Mouse (Mus musculus) embryonic facial prominence, embryonic 15.5 days (tissue): Measurements from ENCODE around the gene Mcmbp. TPM values are rescaled to one million over a fixed set of nuclear protein-coding genes. Genes with fewer than 3 reads are reported as not detected.
"Not testable (repeated sequence)": the region's sequence is repeated elsewhere in the genome, so short reads cannot be mapped to it uniquely, and the experiment has no call there.

Source experiments
- ATAC-seq: fragments of 200-750 bp; cut with Nextera tagmentation; 2 replicates; pipeline ENCODE4 v1.8.0; 2017; ENCODE audit warnings: low read depth, moderate TSS enrichment; ENCODE audit not compliant: insufficient number of reproducible peaks, low FRiP score, low TSS enrichment
- H3K27ac ChIP-seq: fragments of 300-500 bp; sonication (generic); replicated peaks from 2 replicates; pipeline ENCODE4 v1.5.1; 2015; ENCODE audit warnings: mild to moderate bottlenecking, inconsistent platforms
- H3K27me3 ChIP-seq: fragments of 300-500 bp; sonication (generic); 2 replicates; pipeline ENCODE4 v1.6.1; 2015; ENCODE audit warnings: inconsistent platforms
- H3K36me3 ChIP-seq: fragments of 300-500 bp; sonication (generic); 2 replicates; pipeline ENCODE4 v1.6.1; 2015; ENCODE audit warnings: mild to moderate bottlenecking, inconsistent platforms
- H3K4me1 ChIP-seq: fragments of 300-500 bp; sonication (generic); 2 replicates; pipeline ENCODE4 v1.6.1; 2015; ENCODE audit warnings: inconsistent platforms
- H3K4me2 ChIP-seq: fragments of 300-500 bp; sonication (generic); replicated peaks from 2 replicates; pipeline ENCODE4 v1.6.1; 2015; ENCODE audit warnings: mild to moderate bottlenecking, inconsistent platforms
- H3K4me3 ChIP-seq: fragments of 300-500 bp; sonication (generic); replicated peaks from 2 replicates; pipeline ENCODE4 v1.5.1; 2015; ENCODE audit warnings: mild to moderate bottlenecking, inconsistent platforms
- H3K9ac ChIP-seq: fragments of 300-500 bp; sonication (generic); 2 replicates; pipeline ENCODE4 v1.6.1; 2015; ENCODE audit warnings: inconsistent platforms
- H3K9me3 ChIP-seq: fragments of 300-500 bp; sonication (generic); replicated peaks from 2 replicates; pipeline ENCODE4 v1.6.1; 2016; ENCODE audit warnings: inconsistent platforms
- WGBS: fragments of 180-500 bp; shearing (Covaris S2); methylation state at CpG from one replicate; pipeline ENCODE4 v1.1.7; 2015; 5-methylcytosine and 5-hydroxymethylcytosine counted together
- polyA plus RNA-seq: library from polyadenylated mRNA; unstranded; fragments of >200 nt; fragmentation: Nextera tagmentation; extraction: Ambion mirVana; gene quantifications from 2 replicates; pipeline ENCODE4 v1.2.1, GENCODE M21; 2015

Mcmbp gene
- polyA plus RNA-seq, 1 experiment from 2014 or later, result 54.5 TPM

DNA sequence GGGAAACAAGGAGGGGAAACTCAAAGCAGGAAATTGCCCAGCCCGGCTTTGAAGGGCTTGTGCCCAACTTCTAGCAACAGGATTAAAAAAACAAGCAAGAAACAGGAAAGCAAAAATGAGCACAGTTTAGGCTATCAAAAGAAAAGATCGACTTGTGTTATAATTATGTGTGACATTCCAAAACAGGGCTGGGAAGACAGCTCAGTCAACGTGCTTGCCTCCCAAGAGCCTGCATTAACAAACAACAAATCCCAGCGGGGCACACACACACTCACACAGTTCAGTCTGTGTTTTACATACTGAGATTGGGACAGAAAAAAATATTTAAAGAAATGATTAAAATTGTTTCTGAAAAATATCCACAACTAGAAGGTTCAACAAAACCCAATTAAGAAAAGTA, 22.3 kb downstream of the Mcmbp start:
- Histone ChIP-seq H3K4me1 (no peaks in the 10 kb centered on the region), H3K4me2 (no peak overlapping the region), H3K27ac (no peak overlapping the region), H3K9ac (no peak overlapping the region), H3K27me3 (no peaks in the 10 kb centered on the region), H3K36me3 (peaks cover 83% of the 10 kb centered on the region), H3K4me3 (no peak overlapping the region), H3K9me3 (no peaks in the 10 kb centered on the region)
- no peak for ATAC-seq
- WGBS, result 63% methylated on average over 4 of the region's 4 CpGs

GRCm38 (mm10) chr7:128705735-128706134, 34.6 kb downstream of the Mcmbp start:
- 28% methylated on average over 4 of the region's 4 CpGs for WGBS
- peaks cover 93% of the 10 kb centered on the region for H3K36me3 ChIP-seq
- ATAC-seq, result peak; percentile 67
- H3K9ac ChIP-seq, result no peak overlapping the region
- no peaks in the 10 kb centered on the region for H3K27me3 ChIP-seq
- H3K27ac ChIP-seq, result no peak overlapping the region
- no peaks in the 10 kb centered on the region for H3K9me3 ChIP-seq
- H3K4me1 ChIP-seq, result no peaks in the 10 kb centered on the region
- no peak overlapping the region for H3K4me3 ChIP-seq
- H3K4me2 ChIP-seq, result no peak overlapping the region

DNA sequence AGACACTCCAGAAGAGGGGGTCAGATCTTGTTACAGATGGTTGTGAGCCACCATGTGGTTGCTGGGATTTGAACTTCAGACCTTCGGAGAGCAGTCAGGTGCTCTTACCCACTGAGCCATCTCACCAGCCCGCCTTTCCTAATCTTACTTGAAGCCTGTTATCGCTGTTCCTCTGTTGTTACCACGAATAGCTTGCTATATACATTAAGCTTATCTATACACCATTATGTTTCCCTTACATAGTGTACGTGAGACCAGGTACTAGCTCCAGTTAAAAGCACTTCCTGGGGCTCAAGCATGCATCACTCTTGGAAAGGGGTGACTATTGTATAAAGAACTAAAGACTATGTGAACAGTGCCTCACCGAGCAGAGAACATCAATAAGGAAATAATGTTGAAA, 40.3 kb downstream of the Mcmbp start:
- H3K27ac ChIP-seq, H3K4me2 ChIP-seq, H3K4me3 ChIP-seq, ATAC-seq, H3K9ac ChIP-seq, H3K4me1 ChIP-seq, H3K27me3 ChIP-seq, H3K9me3 ChIP-seq: not testable (repeated sequence)
- H3K36me3 ChIP-seq, result peaks cover 73% of the 10 kb centered on the region
- WGBS, result 91% methylated on average over 6 of the region's 6 CpGs

DNA sequence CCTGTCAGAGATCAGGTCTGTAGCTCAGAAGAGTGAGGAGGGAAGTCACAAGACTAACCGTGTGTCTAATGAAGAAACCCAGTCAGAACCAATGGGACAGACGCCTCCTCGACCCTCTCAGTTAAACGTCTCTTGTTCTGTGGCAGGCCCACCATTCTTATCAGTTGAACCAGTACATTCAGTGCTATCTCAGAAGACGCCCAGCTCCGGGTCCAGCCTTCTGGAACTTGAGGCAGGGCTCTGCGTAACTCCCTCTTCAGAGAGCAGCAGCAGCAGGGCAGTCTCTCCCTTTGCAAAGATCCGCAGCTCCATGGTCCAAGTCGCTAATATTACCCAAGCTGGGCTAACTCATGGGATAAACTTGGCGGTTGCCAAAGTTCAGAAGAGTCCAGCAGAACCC, 45.4 kb downstream of the Mcmbp start:
- Histone ChIP-seq H3K4me3 (no peak overlapping the region), H3K27ac (no peak overlapping the region), H3K4me1 (no peaks in the 10 kb centered on the region), H3K9ac (no peak overlapping the region), H3K36me3 (peaks cover 55% of the 10 kb centered on the region), H3K27me3 (no peaks in the 10 kb centered on the region), H3K9me3 (no peaks in the 10 kb centered on the region), H3K4me2 (no peak overlapping the region)
- no peak for ATAC-seq
- WGBS, result 91% methylated on average over 10 of the region's 10 CpGs

- H3K4me3 ChIP-seq, result no peak overlapping the region
- WGBS, result 90% methylated on average over 7 of the region's 7 CpGs
- no peak overlapping the region for H3K9ac ChIP-seq
- peaks cover 45% of the 10 kb centered on the region for H3K36me3 ChIP-seq
- no peaks in the 10 kb centered on the region for H3K4me1 ChIP-seq
- H3K27me3 ChIP-seq, result no peaks in the 10 kb centered on the region
- H3K9me3 ChIP-seq, result peaks cover 7% of the 10 kb centered on the region; the same call in 1 of the 2 replicates
- H3K4me2 ChIP-seq, result no peak overlapping the region
- ATAC-seq, result no peak
- H3K27ac ChIP-seq, result no peak overlapping the region
Measured at GRCm38 (mm10) chr7:128692163-128692562, 48.1 kb downstream of the Mcmbp start.

DNA sequence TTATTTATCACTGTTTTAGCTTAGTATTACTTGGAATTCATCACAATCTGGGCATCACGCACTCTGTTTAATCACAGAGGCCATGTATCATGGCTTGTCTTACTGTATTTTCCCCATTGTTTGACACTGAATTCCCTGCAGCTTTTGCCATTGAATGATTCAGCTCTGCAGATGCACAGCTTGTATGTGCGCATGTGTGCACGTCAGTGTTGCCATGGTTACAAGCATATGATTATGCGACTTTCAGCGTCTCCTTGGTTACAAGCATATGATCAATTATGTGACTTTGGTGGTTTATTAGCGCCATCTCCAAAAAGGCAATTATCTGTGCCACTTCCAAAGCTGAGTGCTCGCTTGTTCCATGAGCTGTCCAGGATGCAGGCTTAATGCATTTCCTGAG, 49.5 kb downstream of the Mcmbp start:
- no peaks in the 10 kb centered on the region for H3K4me1 ChIP-seq
- peaks cover 53% of the 10 kb centered on the region for H3K36me3 ChIP-seq
- 58% methylated on average over 7 of the region's 7 CpGs for WGBS
- no peak overlapping the region for H3K27ac ChIP-seq
- no peaks in the 10 kb centered on the region for H3K27me3 ChIP-seq
- no peak for ATAC-seq
- no peak overlapping the region for H3K9ac ChIP-seq
- no peak overlapping the region for H3K4me3 ChIP-seq
- H3K9me3 ChIP-seq, result peaks cover 7% of the 10 kb centered on the region; the same call in 1 of the 2 replicates
- H3K4me2 ChIP-seq, result no peak overlapping the region

DNA sequence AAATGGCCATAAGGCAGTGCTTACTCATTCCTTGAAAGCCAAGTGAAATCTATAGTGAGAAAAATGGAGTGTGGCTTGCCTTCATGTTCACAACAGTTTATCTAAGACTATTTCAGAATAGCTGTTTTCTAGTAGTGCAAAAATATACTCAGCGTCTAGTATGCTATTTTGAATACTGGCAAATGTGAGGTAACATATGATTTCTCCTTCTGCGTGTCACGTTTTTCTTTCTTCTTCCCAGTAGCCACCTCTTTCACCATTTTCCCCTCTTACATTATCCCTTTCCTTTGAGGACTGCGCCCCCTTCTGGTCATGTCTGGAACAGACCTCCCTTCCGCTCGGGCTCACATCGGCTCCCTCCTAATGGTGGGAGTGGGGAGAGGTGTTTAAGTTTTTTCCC, 50.2 kb downstream of the Mcmbp start:
- Histone ChIP-seq H3K4me3 (no peak overlapping the region), H3K36me3 (peaks cover 58% of the 10 kb centered on the region), H3K9ac (no peak overlapping the region), H3K4me1 (no peaks in the 10 kb centered on the region), H3K27ac (no peak overlapping the region), H3K27me3 (no peaks in the 10 kb centered on the region), H3K9me3 (peaks cover 7% of the 10 kb centered on the region; the same call in 1 of the 2 replicates), H3K4me2 (no peak overlapping the region)
- no peak; the same call in 1 of the 2 replicates for ATAC-seq
- WGBS, result 9% methylated on average over 7 of the region's 7 CpGs

- Histone ChIP-seq H3K27me3 (no peaks in the 10 kb centered on the region), H3K27ac (no peak overlapping the region), H3K9ac (no peak overlapping the region), H3K4me1 (no peaks in the 10 kb centered on the region), H3K36me3 (peaks cover 58% of the 10 kb centered on the region), H3K4me2 (no peak overlapping the region), H3K9me3 (peaks cover 7% of the 10 kb centered on the region; the same call in 1 of the 2 replicates), H3K4me3 (no peak overlapping the region)
- no peak for ATAC-seq
- 77% methylated on average over 8 of the region's 8 CpGs for WGBS
Measured at GRCm38 (mm10) chr7:128689347-128689746, 50.9 kb downstream of the Mcmbp start.

DNA sequence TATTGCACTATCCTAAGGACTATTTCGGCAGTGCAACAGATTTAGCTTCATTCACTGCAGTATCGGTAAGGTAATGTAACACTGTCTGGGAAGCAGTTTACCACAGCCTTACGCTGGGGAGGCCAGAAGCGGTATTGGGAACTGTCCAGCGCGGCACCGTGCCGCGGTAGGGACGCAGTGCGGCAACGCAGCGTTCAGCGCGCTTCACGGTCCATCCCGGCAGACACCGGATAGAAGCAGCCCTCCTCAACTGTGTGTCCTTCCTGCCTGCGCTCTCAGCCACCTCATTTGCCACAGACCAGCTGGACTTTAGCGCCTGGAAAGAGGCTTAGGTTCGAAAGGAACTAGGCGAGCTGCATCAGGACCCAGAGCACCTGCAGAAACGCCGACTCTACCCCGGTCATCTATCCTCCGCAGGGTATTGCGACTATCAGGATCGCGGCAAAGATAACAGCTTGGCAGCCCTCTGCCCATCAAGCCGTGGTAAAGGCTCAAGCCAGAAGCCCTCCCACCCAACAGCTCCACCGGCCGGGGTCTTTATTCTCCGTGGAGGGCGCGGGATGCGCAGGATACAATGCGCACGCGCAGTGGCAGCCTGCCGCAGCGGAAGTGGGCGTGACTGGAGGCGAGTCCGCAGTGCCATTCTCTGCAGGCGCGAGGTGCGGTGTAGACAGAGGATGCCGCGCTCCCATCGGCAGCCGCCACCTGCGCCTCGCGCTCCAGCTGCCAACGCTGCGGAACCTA, 52.3 kb downstream of the Mcmbp start:
- peak; percentile 84 for ATAC-seq
- peak overlapping the region; percentile 63 for H3K4me2 ChIP-seq

GRCm38 (mm10) chr7:128678546-128678945, 61.7 kb downstream of the Mcmbp start:
- H3K4me2 ChIP-seq, result no peak overlapping the region
- 75% methylated on average over 3 of the region's 3 CpGs for WGBS
- H3K4me1 ChIP-seq, result no peaks in the 10 kb centered on the region
- no peak overlapping the region for H3K4me3 ChIP-seq
- peaks cover 21% of the 10 kb centered on the region for H3K36me3 ChIP-seq
- no peak overlapping the region for H3K9ac ChIP-seq
- H3K27ac ChIP-seq, result no peak overlapping the region
- H3K27me3 ChIP-seq, result no peaks in the 10 kb centered on the region
- no peak for ATAC-seq
- no peaks in the 10 kb centered on the region for H3K9me3 ChIP-seq

More for the DNA sequence above, 52.3 kb downstream of the Mcmbp start:
- Histone ChIP-seq H3K27ac (no peak overlapping the region), H3K36me3 (peaks cover 56% of the 10 kb centered on the region), H3K4me3 (peak overlapping the region; percentile 45), H3K27me3 (no peaks in the 10 kb centered on the region), H3K9me3 (peaks cover 7% of the 10 kb centered on the region; the same call in 1 of the 2 replicates), H3K9ac (no peak overlapping the region), H3K4me1 (no peaks in the 10 kb centered on the region)
- 49% methylated on average over 56 of the region's 56 CpGs for WGBS

- no peak overlapping the region for H3K9ac ChIP-seq
- no peaks in the 10 kb centered on the region for H3K9me3 ChIP-seq
- no peaks in the 10 kb centered on the region for H3K27me3 ChIP-seq
- no peak overlapping the region for H3K4me3 ChIP-seq
- WGBS, result 12% methylated on average over 15 of the region's 15 CpGs
- H3K4me2 ChIP-seq, result peak overlapping the region; percentile 23; the same call in 1 of the 2 replicates
- H3K36me3 ChIP-seq, result peaks cover 17% of the 10 kb centered on the region; the same call in 1 of the 2 replicates
- H3K4me1 ChIP-seq, result peaks cover 10% of the 10 kb centered on the region
- no peak for ATAC-seq
- H3K27ac ChIP-seq, result no peak overlapping the region
Measured at GRCm38 (mm10) chr7:128672408-128673010, 67.8 kb downstream of the Mcmbp start.
